Mouse (Mus musculus): ENCODE results near the gene Arhgef12.
"Not testable (repeated sequence)": the region's sequence is repeated elsewhere in the genome, so short reads cannot be mapped to it uniquely, and the experiment has no call there.

The Arhgef12 gene

DNA sequence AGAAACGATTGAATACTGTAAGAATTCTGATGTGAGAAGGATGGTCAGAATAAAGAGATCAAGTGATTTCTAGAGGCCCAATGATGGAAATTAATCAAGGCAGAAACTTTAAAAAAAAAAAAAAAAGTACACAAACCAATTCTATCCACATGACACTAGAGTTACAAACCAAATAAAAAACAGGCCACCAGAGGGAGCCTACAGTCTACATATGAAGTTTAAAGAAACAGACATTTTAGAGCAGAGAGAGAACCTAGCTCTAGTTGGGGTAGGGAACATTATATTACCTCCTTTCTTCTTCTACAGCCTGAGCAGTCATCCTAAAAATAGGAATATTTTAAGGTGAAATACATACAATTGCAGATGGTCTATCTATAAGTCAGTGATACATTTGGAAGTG lies 107.0 kb downstream of the Arhgef12 start:
- DNase-seq (ENCODE audit: low spot score) = no peak

DNA sequence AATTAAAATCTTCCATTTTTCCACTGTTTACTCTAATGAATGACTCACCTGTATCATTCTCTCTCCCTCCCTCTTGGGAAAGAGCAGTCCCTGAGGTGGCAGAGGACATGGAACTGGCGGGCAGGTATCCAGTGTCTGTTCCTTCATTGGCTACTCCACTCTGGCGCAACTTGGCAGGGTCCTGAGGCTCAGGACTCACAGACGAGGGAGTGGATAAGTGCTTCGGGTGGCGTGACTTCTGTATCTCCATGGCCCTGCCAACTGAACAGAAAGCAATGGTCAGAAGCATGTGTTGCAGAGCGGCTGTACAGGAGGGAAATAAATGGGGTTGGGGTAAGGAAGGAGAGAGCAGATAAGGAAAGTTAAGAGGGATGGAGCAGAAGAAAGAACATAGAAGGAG lies 109.5 kb downstream of the Arhgef12 start:
- DNase-seq (ENCODE audit: low spot score) = no peak

DNA sequence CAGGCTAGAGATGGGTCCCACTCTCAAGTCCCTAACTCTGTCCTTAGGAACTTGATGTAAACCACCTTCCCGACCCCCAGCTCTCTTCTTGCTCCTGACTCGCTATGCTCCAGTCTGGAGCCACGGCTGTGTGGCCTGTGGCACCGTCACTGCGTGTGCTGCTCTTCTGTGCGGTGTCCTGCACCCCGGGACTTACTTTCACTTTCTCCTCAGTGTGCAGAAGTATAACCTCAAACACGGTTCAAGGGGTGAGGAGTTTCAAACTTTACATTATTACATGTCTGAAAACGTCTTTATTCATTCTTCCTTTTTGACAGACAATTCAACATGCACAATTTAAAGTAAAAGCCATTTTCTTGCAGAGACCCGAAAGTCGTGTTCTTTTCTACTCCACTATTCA lies 111.7 kb downstream of the Arhgef12 start:
- DNase-seq (ENCODE audit: low spot score) = no peak

DNA sequence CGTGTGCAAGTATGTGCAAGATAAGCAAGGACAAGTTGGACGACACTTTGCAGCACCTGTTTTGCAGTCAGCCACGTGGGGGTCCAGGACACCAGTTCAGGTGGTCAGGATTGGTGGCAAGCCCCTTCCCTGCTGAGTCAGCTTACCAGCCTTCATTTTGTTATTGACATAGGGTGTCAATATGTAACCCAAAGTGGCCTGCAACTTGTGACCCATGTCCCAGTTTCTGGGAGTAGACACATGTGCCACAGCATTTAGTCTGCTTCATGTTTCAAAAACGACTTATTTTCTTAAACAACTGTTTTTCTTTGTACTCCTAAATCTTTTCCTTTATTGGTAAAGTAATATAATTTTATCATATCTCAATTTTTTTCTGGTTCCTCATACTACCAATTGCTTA lies 112.3 kb downstream of the Arhgef12 start:
- no peak for DNase-seq (ENCODE audit: low spot score)

DNA sequence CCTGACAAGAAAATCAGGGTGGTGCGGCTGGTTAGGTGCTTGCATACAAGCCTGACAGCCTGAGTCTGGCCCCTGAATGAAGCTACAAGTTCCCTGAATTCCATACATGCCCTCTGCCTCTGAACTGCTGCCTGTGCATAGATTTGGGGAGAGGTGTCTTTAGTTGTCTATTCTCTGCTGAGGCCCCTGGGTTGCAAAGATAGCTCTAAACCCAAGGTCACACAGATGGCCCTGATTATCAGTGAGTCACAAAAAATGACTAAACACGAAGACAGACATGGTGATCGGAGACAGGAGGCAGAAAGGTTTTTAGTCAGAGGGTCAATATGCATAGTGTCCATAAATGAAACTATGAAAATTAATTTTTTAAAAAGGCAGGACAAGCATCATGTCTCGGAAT lies 113.4 kb downstream of the Arhgef12 start:
- DNase-seq (ENCODE audit: low spot score) = no peak

DNA sequence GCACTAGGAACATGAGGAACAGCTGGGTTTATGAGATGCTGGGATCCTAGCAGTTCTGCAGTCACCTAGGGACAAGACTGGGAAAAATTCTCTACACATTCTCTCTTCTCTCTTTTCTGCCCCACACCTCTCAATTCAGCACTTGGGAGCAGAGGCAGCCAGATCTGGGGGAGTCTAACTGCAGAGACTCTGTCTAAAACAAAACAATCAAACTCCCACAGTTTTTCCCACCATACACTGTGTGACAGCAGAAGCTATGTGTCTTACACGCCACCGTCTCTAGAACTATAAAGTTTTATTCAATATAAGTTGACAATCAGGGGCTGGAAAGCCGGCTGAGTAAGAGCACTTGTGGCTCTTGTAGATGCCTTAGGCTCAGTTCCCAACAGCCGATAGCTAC lies 119.1 kb downstream of the Arhgef12 start:
- no peak for DNase-seq (ENCODE audit: low spot score)

DNA sequence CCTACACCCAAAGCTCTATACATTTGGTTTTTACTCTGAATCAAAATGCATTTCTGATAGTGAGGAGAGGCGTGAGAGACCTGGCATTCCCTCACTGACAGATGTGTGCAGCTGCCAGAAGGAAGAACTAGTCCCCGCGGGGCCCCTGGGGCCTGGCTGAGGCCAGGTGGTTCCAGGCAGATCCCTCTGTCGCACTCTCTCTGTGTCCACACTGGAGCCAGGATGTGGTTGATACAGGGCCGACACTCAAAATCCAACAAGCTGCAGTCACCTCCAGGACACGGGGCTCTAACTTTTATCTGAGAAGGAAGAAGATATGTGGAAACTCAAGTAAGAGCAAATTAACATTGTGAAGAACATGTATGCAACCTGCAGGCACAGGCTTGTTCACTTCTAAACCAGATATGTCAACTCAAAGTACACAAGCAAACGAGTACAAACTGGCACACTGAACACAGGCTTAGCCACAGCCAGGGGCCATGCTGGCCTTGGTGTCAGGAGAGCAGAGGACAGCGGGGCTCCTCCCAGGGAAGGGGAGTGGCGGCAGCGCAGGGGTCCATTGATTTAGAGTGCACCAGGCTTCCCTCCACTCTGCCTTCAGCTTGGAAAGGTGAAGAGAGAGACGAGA lies 138.0 kb downstream of the Arhgef12 start:
- no peak for DNase-seq (ENCODE audit: low spot score)

DNA sequence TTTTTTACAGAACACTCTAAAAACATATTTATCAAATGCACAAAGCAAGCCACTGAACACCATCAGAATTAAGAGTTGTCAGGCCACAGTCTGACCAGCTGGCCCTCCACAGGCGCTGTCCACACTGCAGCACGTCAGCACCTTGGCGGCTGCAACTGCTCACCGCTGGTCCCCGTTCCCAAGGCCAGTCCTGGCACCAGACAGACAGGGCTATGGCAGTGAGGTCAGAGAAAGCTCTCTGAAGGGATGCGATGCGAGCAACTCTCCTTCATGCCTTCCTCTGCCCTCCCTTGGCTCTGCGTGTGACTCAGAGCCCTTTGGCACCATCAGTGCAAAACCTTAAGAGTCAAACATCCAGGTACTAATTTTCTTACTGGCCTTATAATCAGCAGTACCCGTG lies 139.3 kb downstream of the Arhgef12 start:
- no peak for DNase-seq (ENCODE audit: low spot score)

DNA sequence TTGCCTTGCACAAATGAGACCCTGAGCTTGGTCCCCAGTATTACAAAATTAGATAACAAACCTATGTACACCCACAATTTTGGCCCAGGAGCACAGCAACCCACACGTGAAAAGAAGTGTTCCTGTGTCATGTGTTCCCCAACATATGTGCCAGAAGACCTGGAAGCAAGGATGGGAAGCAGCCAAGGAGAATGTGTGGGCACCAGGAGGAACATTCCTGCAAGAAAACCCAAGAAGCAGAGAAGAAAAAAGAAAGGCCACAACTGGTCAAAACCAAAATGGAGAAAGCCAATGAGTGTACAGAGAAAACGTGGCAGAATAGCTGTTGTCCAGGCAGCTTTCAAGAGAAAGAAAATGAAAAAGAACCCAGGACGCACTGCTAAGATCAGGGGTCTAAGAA lies 142.2 kb downstream of the Arhgef12 start:
- not testable (repeated sequence) for DNase-seq (ENCODE audit: low spot score)

DNA sequence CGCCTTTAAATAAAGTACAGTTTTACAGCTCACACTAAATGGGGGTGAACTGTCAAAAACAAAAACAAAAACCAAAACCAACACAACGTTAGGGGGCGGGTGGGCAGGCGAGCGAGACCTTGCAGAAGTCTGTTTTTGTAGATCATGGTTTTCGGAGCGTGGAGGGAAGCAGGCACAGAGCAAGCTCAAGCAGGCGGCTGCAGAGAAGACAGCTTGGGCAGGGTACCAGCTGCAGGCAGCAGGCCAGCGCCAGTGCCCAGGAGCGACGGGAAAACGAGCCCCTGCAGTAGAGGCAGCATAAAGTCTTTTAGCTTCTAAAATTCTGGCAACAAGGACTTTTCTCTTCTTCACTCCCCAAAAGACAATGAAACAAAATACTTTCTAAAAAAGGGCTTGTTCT lies 142.7 kb downstream of the Arhgef12 start:
- DNase-seq (ENCODE audit: low spot score) = no peak

DNA sequence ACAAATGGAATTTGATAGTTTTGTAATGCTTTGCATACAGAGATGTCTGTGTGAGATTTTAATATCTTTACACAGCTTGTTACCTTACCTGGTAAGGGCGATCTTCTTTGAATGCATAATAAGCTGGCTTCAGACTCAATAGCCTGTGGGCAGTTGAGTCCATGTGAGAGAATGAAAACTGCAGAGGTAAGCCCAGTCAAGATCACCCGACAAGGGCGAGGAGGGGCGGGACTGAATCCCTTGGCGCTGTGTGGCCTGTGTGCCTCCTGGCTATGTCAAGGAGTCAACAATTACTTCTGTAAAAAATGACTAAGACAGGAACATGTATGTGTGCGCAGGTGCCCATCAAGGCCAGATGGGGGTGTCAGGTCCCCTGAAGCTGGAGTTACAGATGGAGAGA lies 144.5 kb downstream of the Arhgef12 start:
- DNase-seq (ENCODE audit: low spot score) = no peak

DNA sequence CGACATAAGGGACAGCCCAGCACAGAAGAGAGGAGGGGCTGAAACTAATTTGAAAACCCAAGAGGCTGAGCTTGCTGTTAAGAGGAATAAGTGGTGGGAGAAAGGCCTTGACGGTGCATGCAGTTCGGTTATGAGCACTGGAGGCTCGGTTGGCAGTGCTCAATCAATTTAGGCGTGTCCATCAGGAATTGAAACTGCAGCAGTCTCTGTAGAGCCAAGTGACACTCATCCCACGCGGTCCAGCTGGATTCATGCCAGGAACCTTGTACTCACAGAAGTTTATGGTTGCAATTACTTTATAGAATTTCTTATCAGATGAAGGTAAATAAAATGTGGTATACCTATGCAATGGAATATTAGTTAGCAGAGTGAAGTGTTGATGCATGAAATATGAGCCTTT lies 148.6 kb downstream of the Arhgef12 start:
- DNase-seq (ENCODE audit: low spot score) = no peak

DNA sequence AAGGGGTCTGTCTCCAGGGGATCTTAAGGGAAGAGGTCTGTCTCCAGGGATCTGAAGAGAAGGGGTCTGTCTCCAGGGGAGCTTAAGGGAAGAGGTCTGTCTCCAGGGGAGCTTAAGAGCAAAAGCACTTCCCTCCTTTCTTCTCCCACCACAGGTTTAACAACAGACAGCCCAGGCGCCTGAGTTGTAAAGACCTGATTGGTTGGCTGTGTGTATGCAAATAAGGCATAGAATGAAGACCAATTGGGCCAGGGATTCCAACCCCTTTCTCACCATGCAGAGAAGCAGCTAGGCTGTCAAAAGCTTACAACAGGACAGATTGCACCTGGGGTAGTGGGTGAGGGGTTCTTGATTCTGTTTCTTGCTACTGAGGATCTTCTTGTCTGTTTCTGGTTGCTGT lies 158.7 kb downstream of the Arhgef12 start:
- DNase-seq (ENCODE audit: low spot score) = no peak

DNA sequence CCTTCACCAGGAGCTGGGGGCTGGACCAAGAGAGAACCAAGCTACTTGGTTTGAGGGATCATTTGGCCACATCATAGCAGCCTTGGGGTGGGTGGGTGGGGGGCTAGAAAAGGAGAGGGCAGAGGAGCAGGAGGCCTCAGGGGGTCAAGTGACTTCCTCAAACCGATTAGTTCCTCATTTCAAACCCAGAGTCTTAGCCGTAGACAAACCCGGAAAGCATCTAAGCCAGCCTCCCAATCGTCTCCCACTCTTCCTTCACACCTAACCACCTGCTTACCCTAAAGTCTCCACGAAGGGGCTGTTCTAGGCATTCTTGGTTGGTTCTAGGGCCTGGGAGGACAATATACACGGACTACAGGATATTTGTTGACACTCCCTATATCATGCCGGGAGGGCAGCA lies 161.9 kb downstream of the Arhgef12 start:
- no peak for DNase-seq (ENCODE audit: low spot score)

DNA sequence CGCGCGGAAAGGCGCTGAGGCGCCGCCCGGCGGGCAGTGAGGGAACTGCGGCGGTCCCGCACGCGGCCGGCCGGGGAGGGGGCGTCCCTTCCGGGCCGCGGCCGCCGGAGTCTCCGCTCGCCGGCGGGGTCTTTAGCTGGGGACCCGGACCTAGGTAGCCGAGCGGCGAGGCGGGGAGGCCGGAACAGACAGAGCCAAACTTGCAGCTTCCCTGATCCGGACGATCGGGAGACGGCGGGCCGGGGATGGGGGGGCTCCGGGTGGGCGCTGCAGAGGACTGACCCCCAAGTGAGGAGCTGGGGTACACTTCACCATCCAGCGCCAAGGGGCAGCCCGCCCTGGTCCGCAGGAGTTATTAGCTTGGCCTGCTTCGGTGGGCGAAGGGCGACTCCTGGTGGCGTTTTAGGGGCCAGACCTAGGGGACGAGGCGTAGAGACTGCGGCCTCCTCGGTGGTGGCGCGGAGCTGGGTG lies 162.5 kb downstream of the Arhgef12 start:
- peak; percentile 71 for DNase-seq (ENCODE audit: low spot score)

DNA sequence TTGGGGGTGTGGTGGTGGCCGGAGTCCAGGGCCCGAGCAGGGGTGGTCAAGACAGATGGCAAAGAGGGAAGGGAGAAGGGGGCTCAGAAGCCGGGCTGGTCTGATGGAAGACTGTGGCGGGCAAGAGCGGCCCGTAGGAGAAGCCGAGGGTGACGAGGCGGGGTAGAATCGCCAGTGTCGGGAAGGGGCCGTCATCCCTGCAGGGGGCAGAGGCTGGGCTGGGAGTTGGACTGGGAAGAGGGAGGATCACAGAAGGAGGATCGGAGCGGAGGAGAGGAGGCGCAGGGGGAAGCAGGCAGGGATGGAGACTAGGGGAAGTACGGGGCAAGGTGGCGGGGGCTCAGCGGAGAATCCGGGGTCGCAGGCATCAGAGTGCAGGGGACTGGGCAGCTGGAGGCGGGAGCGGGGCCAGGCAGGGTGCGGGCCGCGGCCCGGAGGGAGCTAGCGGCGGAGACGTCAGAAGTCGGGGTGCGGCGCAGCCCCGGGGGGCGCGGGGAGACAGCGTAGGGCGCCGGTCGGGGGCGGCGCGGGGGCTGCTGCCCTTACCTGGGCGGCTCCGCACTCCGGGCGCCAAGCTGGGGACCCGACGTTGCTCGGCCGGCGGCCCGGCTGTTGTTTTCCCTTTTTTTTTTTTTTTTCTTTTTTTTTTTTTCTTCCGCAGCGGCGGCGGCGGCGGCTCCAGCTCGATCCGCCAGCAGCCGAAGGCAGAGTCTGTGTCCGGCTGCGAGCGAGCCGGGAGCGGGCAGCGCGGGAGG lies 163.1 kb downstream of the Arhgef12 start, which contains the start of gene Grik4:
Gene Grik4 (minus strand): TSS at position 713 of the 755 bp plus-strand sequence.
- peak; percentile 9 for DNase-seq (ENCODE audit: low spot score)

DNA sequence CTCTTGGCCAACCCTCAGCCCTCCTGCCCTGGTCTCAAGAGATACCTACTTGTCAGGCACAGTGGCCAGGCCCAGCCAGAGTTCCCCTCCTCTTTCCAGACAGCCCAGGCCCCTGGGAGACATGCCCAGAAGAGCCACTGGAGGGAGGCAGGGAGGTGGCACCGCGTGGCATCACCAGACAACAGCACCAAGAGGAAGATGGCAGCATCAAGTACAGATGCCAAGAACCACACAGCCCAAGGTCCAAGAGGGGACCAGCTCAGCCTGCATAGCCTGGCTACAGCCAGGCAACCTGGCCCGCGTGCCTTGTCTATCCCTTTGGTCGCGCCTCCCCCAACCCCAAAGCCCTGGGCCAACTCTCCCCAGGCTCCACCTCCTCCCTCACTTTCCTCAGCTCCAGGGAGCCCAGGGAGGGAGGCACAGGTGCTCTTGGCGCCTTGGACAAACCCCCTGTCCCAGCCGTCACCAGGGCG lies 163.9 kb downstream of the Arhgef12 start:
- DNase-seq (ENCODE audit: low spot score) = no peak

DNA sequence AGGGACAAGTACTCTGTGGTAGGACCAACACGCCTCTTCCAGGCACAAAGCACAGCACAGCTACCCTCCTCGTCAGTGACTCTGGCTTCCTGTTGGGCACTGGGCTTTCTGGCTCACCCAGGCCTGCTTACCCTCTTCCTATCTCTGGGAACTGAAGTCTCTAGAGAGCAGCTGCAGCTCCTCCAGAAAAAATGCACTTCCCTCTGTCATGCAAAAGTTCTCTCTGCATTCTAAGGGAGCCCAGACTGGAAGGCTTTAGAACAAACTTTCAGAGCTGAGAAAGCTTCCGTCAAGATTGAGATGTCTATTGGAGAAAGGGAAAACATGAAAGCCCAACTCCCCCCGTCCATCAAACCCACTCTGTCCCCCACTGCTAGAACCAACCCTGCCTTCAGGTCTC lies 164.9 kb downstream of the Arhgef12 start:
- no peak for DNase-seq (ENCODE audit: low spot score)

DNA sequence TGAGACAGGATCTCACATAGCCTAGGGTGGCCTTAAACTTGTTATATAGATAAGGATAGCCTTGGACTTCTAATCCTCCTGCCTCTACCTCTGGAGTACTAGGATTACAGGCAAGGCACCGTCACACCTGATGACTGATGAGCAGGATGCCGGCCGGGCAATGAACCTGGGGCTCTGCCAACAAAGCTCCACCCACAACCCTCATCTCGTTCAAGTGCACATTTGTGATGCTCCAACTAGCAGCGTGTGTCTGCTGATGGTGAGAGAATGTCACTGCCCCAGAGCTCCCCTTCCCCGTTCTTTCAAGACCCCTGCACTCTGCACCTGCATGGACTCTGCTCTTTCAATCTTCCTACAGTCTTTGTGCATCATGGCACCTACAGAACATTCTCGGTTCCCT lies 174.9 kb downstream of the Arhgef12 start:
- DNase-seq (ENCODE audit: low spot score) = no peak

DNA sequence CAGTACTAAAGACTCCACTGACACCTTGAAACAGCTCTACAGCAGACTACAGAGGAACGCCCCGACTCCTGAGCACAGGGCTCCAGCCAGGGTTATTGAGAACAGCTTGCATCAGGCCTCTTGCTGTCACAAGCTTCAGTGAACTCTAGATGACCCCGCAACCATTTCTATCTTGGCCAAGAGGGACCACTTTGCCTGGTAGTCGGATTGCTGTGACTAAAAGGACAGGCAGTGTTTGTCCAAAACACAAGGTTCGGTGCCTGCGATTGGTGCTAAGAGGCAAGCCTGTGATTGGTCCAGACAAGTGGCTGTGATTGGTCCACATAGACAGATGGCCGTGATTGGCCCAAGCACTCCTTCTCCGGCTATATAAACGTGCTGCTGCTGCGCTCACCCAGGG lies 179.5 kb downstream of the Arhgef12 start:
- no peak for DNase-seq (ENCODE audit: low spot score)

DNA sequence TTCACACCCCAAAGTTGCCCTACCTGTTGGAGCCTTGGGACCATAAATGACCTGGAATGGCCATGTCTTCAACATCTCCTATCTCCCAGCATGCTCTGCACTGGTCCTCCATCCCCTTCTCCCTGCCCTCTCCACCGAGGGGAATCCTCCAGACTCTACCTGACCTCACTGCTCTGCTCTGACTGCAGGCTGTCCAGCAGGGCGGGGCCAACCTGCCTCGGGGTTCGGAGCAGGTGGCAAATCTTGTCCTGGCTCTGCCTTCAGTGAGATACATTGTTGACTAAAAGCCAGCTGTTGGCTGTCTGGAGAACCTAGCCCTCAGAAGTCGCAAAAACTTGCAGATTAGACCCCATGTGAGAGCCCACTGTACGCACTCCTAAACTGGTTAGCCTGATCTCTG lies 180.5 kb downstream of the Arhgef12 start:
- DNase-seq (ENCODE audit: low spot score) = no peak

DNA sequence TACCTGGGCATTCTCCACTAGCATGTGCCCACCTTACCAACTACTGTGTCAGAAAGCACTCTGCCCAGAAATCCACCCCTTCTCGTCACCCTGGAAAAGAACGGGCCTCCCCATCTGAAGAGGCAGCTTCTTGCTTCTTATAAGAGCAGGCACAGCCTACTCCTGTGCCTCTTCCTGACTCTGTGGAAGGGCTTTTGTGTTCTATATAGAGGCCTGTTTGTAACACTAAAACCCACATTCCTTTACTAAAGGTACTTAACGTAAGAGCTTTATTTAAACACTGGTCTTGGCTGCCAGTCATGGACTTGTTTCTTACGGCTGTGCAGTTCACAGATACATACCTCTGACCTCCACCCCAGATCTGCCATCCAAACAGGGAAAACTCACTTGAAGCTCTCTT lies 185.2 kb downstream of the Arhgef12 start:
- no peak for DNase-seq (ENCODE audit: low spot score)

DNA sequence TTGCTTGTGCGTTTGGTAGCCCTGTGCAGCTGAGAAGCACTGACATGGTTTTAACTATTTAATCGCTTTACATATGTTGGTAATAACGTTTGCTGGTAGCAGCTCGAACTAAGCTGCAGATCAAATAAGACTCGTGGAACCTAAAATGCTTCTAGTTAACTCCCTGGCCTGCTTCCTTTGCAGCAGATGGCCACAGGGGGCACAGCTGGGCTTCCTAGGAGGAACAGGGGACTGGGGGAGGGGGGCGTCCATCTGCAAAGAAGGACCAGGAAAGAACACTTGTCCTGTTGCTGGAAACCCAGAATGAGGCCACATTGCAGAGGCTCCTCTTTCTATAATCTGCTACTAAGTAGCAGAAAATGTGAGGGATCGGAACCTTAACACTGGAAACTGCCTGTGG lies 186.8 kb downstream of the Arhgef12 start:
- no peak for DNase-seq (ENCODE audit: low spot score)

DNA sequence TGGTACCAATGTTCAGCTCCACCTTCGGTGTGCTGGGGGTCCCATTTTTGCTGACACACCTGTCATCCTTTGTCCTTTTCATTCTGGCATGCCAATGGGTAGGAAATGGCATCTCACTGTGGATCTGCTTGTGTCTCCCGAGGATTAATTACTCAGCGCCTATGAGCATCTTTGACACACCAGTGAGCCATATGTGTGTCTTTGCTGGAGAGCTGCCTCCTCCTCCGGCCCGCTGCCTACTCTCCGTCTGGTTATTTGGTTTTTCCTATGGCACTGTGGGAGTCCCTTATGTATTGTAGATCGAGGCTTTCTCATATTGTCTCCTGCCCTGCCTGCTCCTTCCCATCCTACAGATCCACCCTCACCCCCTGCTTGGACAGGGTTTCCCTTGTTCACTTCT lies 189.1 kb downstream of the Arhgef12 start:
- DNase-seq (ENCODE audit: low spot score) = no peak

Data from ovary, postnatal 10 days (tissue).